Mouse (Mus musculus) limb, embryonic 10.5 days (tissue): ENCODE data around the gene Mtus2. TPM values are rescaled to one million over a fixed set of nuclear protein-coding genes. Genes with fewer than 3 reads are reported as not detected.
"Not testable (repeated sequence)": the region's sequence is repeated elsewhere in the genome, so short reads cannot be mapped to it uniquely, and the experiment has no call there.

Experiments used
- DNase-seq: peaks from one replicate; pipeline ENCODE4 v3.0.0-alpha.2; 2017; ENCODE audit warnings: low spot score
- H3K27ac ChIP-seq: fragments of 300-500 bp; sonication (generic); 2 replicates; pipeline ENCODE4 v1.5.1; 2016; ENCODE audit warnings: mild to moderate bottlenecking
- H3K27me3 ChIP-seq: fragments of 300-500 bp; sonication (generic); 2 replicates; pipeline ENCODE4 v1.6.1; 2016; ENCODE audit warnings: low read depth, mild to moderate bottlenecking; ENCODE audit not compliant: poor library complexity, severe bottlenecking
- H3K36me3 ChIP-seq: fragments of 300-500 bp; sonication (generic); 2 replicates; pipeline ENCODE4 v1.6.1; 2016; ENCODE audit warnings: mild to moderate bottlenecking, moderate library complexity
- H3K4me1 ChIP-seq: fragments of 300-500 bp; sonication (generic); 2 replicates; pipeline ENCODE4 v1.6.1; 2016
- H3K4me3 ChIP-seq: fragments of 300-500 bp; sonication (generic); 2 replicates; pipeline ENCODE4 v1.5.1; 2016; ENCODE audit warnings: mild to moderate bottlenecking, moderate library complexity
- H3K9me3 ChIP-seq: fragments of 300-500 bp; sonication (generic); replicated peaks from 2 replicates; pipeline ENCODE4 v1.6.1; 2016; ENCODE audit warnings: mild to moderate bottlenecking
- WGBS: fragments of 180-500 bp; shearing (Covaris S2); methylation state at CpG from one replicate; pipeline ENCODE4 v1.1.7; 2016; 5-methylcytosine and 5-hydroxymethylcytosine counted together
- polyA plus RNA-seq: library from polyadenylated mRNA; unstranded; fragments of >200 nt; fragmentation: Nextera tagmentation; extraction: Ambion mirVana; gene quantifications from 2 replicates; pipeline ENCODE4 v1.2.1, GENCODE M21; 2016

The Mtus2 gene
- polyA plus RNA-seq, 1 experiment from 2014 or later: 3.0 TPM

DNA sequence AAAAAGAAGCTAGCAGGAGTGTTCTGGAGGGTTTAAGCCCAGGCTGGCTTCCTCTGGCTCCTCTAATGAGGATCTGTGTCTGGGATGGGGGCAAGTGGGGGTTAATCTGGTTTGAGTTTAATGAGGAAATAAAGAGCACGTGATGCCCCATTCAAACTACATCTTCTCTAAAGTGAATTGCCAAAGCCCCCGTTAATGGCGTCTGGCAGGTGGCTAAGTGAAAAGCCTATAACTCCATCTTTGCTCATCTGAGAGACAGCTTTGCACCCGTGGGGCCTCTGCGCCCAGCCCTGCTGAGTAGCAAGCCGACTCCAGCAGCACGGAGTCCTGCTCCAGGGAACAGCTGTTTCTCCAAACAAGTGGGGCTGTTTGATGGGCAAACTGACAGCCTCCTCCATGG, 332.8 kb downstream of the Mtus2 start:
- no peak overlapping the region for H3K27ac ChIP-seq
- H3K4me3 ChIP-seq: no peak overlapping the region
- no peak for DNase-seq
- H3K36me3 ChIP-seq: no peaks in the 10 kb centered on the region
- H3K9me3 ChIP-seq: no peaks in the 10 kb centered on the region
- no peaks in the 10 kb centered on the region; the same call in 1 of the 2 replicates for H3K4me1 ChIP-seq
- no peaks in the 10 kb centered on the region for H3K27me3 ChIP-seq
- WGBS: 69% methylated on average over 7 of the region's 7 CpGs

DNA sequence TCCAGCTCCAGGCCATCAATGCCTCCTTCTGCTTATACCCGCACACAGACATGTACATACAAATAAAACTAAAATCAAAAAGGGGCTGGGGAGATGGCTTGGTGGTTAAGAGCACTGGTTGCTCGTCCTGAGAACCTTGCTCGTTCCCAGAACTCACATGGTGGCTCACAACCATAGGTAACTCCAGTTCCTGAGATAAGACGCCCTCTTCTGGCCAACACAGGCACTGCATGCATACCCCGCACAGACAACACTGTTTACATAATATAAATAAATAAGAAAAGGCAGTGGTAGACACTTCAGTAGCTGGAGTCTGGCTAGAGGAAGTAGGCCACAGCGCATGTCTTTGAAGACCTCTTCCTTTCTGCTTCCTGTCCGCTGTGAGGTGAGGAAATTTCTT, 335.7 kb downstream of the Mtus2 start:
- Histone ChIP-seq H3K36me3 (no peaks in the 10 kb centered on the region), H3K4me1 (no peaks in the 10 kb centered on the region; the same call in 1 of the 2 replicates), H3K27ac (no peak overlapping the region), H3K9me3 (no peaks in the 10 kb centered on the region), H3K4me3 (no peak overlapping the region), H3K27me3 (no peaks in the 10 kb centered on the region)
- DNase-seq: no peak
- WGBS: 82% methylated on average over 7 of the region's 7 CpGs

DNA sequence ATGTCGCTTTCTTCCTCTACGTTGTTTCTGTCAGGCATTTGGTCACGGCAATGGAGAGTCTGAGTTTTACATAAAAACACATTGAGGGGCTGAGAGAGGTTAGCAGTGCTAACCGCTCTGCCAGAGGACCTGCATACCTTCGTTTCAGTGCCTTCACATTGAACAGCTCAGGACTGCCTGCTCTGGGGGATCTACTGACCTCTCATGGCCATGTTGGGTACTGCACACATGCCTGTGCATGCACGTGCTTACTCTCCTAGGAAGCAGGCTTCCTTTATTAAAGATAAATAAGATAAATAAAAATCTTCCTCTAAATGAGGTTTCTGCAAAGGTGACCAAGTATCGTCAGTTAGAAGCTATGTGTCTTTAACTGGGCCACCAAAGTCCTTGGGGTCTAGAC, 336.2 kb downstream of the Mtus2 start:
- no peaks in the 10 kb centered on the region; the same call in 1 of the 2 replicates for H3K4me1 ChIP-seq
- H3K27ac ChIP-seq: no peak overlapping the region
- no peaks in the 10 kb centered on the region for H3K27me3 ChIP-seq
- peak; percentile 37 for DNase-seq
- H3K9me3 ChIP-seq: no peaks in the 10 kb centered on the region
- 87% methylated on average over 7 of the region's 7 CpGs for WGBS
- no peak overlapping the region for H3K4me3 ChIP-seq
- H3K36me3 ChIP-seq: no peaks in the 10 kb centered on the region

GRCm38 (mm10) chr5:148302968-148303367, 345.8 kb downstream of the Mtus2 start:
- DNase-seq: no peak
- WGBS: 78% methylated on average over 11 of the region's 11 CpGs
- no peak overlapping the region for H3K27ac ChIP-seq
- H3K9me3 ChIP-seq: no peaks in the 10 kb centered on the region
- H3K36me3 ChIP-seq: no peaks in the 10 kb centered on the region
- H3K4me1 ChIP-seq: no peaks in the 10 kb centered on the region
- no peaks in the 10 kb centered on the region for H3K27me3 ChIP-seq
- no peak overlapping the region for H3K4me3 ChIP-seq

- no peak overlapping the region for H3K27ac ChIP-seq
- no peak for DNase-seq
These were observed 347.0 kb downstream of the Mtus2 start for GRCm38 (mm10) chr5:148304112-148304511.

GRCm38 (mm10) chr5:148310790-148311189, 353.7 kb downstream of the Mtus2 start:
- no peaks in the 10 kb centered on the region for H3K4me1 ChIP-seq
- no peak overlapping the region for H3K4me3 ChIP-seq
- no peaks in the 10 kb centered on the region for H3K27me3 ChIP-seq
- H3K9me3 ChIP-seq: no peaks in the 10 kb centered on the region
- no peak overlapping the region for H3K27ac ChIP-seq
- no peaks in the 10 kb centered on the region for H3K36me3 ChIP-seq
- WGBS: 79% methylated on average over 10 of the region's 10 CpGs
- DNase-seq: no peak

More at GRCm38 (mm10) chr5:148304112-148304511, 347.0 kb downstream of the Mtus2 start:
- H3K27me3 ChIP-seq: no peaks in the 10 kb centered on the region
- no peaks in the 10 kb centered on the region for H3K9me3 ChIP-seq
- H3K4me3 ChIP-seq: no peak overlapping the region
- no peaks in the 10 kb centered on the region for H3K4me1 ChIP-seq
- 89% methylated on average over 2 of the region's 2 CpGs for WGBS
- no peaks in the 10 kb centered on the region for H3K36me3 ChIP-seq

GRCm38 (mm10) chr5:148312443-148312842, 355.3 kb downstream of the Mtus2 start:
- Histone ChIP-seq H3K4me3 (no peak overlapping the region), H3K27ac (no peak overlapping the region), H3K27me3 (no peaks in the 10 kb centered on the region), H3K36me3 (no peaks in the 10 kb centered on the region), H3K4me1 (no peaks in the 10 kb centered on the region), H3K9me3 (no peaks in the 10 kb centered on the region)
- WGBS: 72% methylated on average over 2 of the region's 2 CpGs
- no peak for DNase-seq

GRCm38 (mm10) chr5:148314931-148315330, 357.8 kb downstream of the Mtus2 start:
- no peak overlapping the region for H3K27ac ChIP-seq
- no peaks in the 10 kb centered on the region for H3K27me3 ChIP-seq
- 95% methylated on average over 5 of the region's 5 CpGs for WGBS
- H3K4me1 ChIP-seq: no peaks in the 10 kb centered on the region
- H3K9me3 ChIP-seq: no peaks in the 10 kb centered on the region
- DNase-seq: no peak
- H3K36me3 ChIP-seq: no peaks in the 10 kb centered on the region
- H3K4me3 ChIP-seq: no peak overlapping the region

- peak; percentile 68 for DNase-seq
- H3K4me1 ChIP-seq: no peaks in the 10 kb centered on the region; the same call in 1 of the 2 replicates
- no peak overlapping the region for H3K27ac ChIP-seq
- WGBS: 58% methylated on average over 4 of the region's 4 CpGs
- H3K4me3 ChIP-seq: no peak overlapping the region
- H3K27me3 ChIP-seq: no peaks in the 10 kb centered on the region
- H3K9me3 ChIP-seq: no peaks in the 10 kb centered on the region
- H3K36me3 ChIP-seq: no peaks in the 10 kb centered on the region
These were observed 368.3 kb downstream of the Mtus2 start for GRCm38 (mm10) chr5:148325317-148325885.

GRCm38 (mm10) chr5:148326295-148326694, 369.2 kb downstream of the Mtus2 start:
- not testable (repeated sequence) for H3K36me3 ChIP-seq, H3K9me3 ChIP-seq, H3K4me3 ChIP-seq, H3K27ac ChIP-seq, H3K27me3 ChIP-seq, DNase-seq, H3K4me1 ChIP-seq
- WGBS: 94% methylated on average over 9 of the region's 9 CpGs

DNA sequence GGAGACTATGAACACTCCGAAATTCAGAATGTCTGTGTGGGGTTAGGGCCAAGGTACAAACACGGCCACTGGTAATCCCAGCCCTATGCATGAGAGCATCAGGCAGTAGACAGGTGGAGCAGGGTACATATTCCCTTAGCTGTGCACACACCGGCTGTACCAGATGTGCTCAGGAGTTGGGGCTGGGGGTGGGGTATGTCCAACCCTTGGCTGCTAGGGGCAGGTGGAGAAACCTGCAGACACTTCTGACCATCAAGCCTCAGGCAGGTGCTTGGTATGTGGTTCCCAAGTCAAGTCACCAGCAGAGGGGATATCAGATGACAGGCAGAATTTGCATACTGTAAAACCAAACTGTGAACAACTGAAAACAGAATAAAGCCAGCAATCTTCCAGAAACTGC, 371.9 kb downstream of the Mtus2 start:
- no peak for DNase-seq
- no peak overlapping the region for H3K4me3 ChIP-seq
- H3K4me1 ChIP-seq: peaks cover 2% of the 10 kb centered on the region; the same call in 1 of the 2 replicates
- H3K27me3 ChIP-seq: no peaks in the 10 kb centered on the region
- WGBS: 96% methylated on average over 3 of the region's 3 CpGs
- no peak overlapping the region for H3K27ac ChIP-seq
- H3K9me3 ChIP-seq: no peaks in the 10 kb centered on the region
- H3K36me3 ChIP-seq: peaks cover 27% of the 10 kb centered on the region

DNA sequence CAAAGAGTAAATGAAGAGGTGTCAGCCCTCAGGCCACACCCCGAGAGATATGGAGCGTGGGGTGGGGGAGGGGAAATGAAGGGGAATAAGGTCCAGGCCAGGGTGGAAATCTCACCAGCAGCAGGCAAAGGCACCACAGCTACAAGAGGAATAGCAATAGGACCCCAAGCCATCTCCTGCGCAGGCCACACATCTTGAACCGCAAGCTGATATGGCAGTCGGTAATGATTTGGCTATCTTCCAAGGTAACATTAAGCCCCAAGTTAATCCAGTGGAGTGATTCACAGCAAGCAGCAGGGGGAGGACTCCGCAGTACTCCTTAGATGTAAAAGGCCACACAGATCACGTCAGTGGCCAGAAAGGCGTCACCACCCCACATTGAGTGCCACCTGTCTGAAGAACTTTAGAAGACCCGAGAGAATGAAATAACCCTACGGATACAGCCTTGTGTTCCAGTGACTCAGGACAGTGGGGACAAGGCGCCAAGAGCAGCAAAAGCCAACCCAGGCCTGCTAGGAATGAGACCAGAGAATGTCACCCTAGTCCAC, 374.2 kb downstream of the Mtus2 start:
- no peak overlapping the region for H3K4me3 ChIP-seq
- WGBS: 92% methylated on average over 11 of the region's 11 CpGs
- no peaks in the 10 kb centered on the region for H3K27me3 ChIP-seq
- peaks cover 43% of the 10 kb centered on the region for H3K36me3 ChIP-seq
- no peak for DNase-seq
- H3K27ac ChIP-seq: no peak overlapping the region
- peaks cover 2% of the 10 kb centered on the region; the same call in 1 of the 2 replicates for H3K4me1 ChIP-seq
- no peaks in the 10 kb centered on the region for H3K9me3 ChIP-seq

GRCm38 (mm10) chr5:148331926-148332621, 375.0 kb downstream of the Mtus2 start:
- DNase-seq: no peak
- 90% methylated on average over 18 of the region's 18 CpGs for WGBS

More at GRCm38 (mm10) chr5:148331926-148332621, 375.0 kb downstream of the Mtus2 start:
- Histone ChIP-seq H3K36me3 (peaks cover 50% of the 10 kb centered on the region), H3K4me3 (no peak overlapping the region), H3K4me1 (peaks cover 2% of the 10 kb centered on the region; the same call in 1 of the 2 replicates), H3K27me3 (no peaks in the 10 kb centered on the region), H3K27ac (no peak overlapping the region), H3K9me3 (no peaks in the 10 kb centered on the region)
